Mouse (Mus musculus) splenic B cell, adult 2 months (primary cell): ENCODE results near the gene Zcchc17.

ENCODE experiments used
- DNase-seq: peaks from one replicate; pipeline ENCODE4 v3.0.0-alpha.2; 2011; ENCODE audit warnings: low read depth, low spot score
- H3K27me3 ChIP-seq: 2 replicates; pipeline ENCODE4 v1.6.1; 2012; ENCODE audit warnings: mild to moderate bottlenecking, low read length, moderate library complexity, mixed read lengths; ENCODE audit not compliant: control insufficient read depth, poor library complexity, insufficient read depth, severe bottlenecking
- H3K36me3 ChIP-seq: 2 replicates; pipeline ENCODE4 v1.6.1; 2012; ENCODE audit warnings: mild to moderate bottlenecking, low read length, moderate library complexity, mixed read lengths; ENCODE audit not compliant: control insufficient read depth, poor library complexity, insufficient read depth, severe bottlenecking

Gene Zcchc17

DNA sequence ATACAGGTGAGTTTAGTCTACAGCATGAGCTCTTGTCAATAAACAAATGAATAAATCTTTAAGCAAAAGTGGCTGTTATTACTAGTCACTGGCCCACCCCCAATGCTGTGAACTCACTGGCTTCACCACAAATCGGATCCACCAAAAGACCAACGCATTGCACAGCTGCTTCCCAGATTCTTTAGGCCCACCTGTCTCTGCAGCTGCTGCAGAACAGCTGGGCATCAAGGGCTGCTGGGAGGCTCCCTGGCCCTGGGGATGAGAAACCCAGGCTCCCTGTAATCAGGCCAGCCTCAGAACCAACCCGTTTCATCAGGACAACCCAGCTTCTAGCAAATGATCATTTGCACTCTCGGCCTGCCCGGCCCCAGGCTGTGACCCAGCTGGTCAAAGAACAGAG, 76.9 kb downstream of the Zcchc17 start:
- Histone ChIP-seq H3K36me3 (no peaks in the 10 kb centered on the region), H3K27me3 (no peaks in the 10 kb centered on the region)
- DNase-seq, result no peak

- no peak for DNase-seq
- no peaks in the 10 kb centered on the region for H3K27me3 ChIP-seq
- H3K36me3 ChIP-seq, result no peaks in the 10 kb centered on the region
These were observed 80.6 kb downstream of the Zcchc17 start, which contains the start of gene Serinc2 for GRCm38 (mm10) chr4:130279105-130279504. Serinc2 (minus strand) TSS chr4:130279205.

DNA sequence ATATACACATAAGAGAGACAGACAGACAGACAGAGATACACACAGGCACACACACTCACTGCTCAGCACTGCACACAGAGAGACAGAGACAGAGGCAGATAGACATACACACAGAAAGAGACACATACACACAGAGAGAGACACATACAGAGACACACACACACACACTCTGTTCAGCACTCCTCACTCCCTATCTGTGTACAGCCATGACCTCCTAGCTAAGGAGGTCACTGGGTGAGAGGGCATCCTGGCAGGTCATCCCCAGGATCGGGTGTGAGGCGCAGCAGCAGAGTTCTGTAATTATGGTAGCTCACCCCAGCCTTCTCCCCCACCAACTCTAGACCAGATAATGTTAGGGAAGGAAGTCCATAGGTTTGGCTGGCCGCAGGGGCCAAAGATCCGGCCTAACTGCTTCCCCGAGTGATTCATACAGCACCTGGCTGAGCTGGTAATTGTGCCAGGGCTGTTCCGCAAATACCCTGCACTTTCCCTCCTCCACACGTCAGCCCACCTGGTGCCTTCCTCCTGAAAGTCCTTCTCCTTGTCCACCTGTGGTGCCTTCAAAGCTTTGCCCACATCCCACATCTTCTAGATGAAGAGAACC, 83.1 kb downstream of the Zcchc17 start:
- no peaks in the 10 kb centered on the region for H3K27me3 ChIP-seq
- no peak for DNase-seq
- no peaks in the 10 kb centered on the region for H3K36me3 ChIP-seq

GRCm38 (mm10) chr4:130275823-130276105, 84.0 kb downstream of the Zcchc17 start:
- no peak for DNase-seq
- no peaks in the 10 kb centered on the region for H3K36me3 ChIP-seq
- no peaks in the 10 kb centered on the region for H3K27me3 ChIP-seq

- no peaks in the 10 kb centered on the region for H3K27me3 ChIP-seq
- no peak for DNase-seq
- no peaks in the 10 kb centered on the region for H3K36me3 ChIP-seq
These were observed 84.5 kb downstream of the Zcchc17 start for GRCm38 (mm10) chr4:130275016-130275822.

DNA sequence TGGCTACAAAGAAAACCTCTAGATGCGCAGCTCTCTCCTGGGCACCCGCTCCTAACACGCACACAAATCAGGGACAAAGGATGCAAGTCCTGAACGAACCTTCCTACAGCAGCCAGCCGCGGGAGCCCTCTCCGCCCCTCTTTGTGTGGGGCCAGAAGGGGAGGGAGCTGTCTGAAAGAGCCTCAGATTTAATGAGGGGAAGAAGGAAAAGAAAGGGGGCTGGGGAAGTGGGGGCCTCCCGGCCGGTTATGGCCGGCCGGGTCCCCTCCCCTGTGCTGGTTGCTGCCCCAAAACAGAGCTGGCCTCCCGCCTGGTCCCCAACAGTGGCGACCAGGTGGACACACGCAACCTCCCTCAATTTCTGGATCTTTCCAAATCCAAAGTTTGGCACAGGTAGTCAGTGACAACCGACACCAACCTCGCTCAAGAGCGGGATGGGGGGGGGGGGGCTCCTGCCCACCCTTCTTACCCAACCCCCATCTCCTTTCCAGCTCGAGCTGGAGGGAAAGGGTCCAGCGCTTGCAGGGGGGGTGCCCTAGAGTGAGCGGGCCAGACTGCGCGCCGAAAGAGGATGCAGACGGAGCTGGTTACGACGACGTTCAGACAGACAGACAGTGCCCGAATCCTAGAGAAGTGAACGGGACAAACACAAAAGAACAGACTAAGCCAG, 85.3 kb downstream of the Zcchc17 start:
- H3K36me3 ChIP-seq, result no peaks in the 10 kb centered on the region
- DNase-seq, result no peak
- H3K27me3 ChIP-seq, result no peaks in the 10 kb centered on the region

GRCm38 (mm10) chr4:130273698-130274345, 85.9 kb downstream of the Zcchc17 start:
- no peaks in the 10 kb centered on the region for H3K27me3 ChIP-seq
- DNase-seq, result no peak
- H3K36me3 ChIP-seq, result no peaks in the 10 kb centered on the region

DNA sequence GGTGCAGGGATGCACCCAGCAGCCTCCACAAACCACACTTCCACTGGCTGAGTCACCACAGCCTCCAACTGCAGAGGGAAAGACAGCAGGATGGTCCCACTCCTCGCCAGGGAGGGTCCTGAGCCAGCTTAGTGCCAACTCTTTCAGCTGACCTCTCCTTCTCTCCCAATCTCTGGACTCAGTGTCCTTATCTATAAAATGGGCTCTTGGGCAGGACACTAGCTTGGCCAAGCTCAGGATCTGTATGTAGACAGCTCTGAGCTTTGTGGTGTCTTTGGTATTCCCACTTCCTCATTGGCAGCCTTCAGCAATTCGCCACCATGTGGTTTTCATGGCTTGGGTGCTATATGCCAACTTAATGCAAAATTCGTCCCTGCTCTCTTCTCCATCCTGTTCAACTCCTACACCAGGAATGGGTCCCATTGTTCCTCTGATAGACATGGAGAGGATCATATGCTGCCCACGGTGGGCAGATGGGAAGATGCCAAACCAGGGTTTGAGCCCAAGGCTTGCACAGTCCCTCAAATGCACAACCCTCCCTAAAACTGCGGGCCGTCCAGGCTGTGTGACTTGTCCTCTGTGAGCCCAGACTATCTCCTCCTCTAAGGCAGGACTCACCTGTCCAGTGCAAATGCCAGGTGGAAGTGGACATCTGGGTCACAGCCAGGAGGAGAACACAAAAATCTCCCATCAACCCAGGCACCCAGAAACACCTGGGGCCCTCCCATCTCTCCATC, 89.0 kb downstream of the Zcchc17 start:
- no peak for DNase-seq
- H3K36me3 ChIP-seq, result no peaks in the 10 kb centered on the region
- H3K27me3 ChIP-seq, result no peaks in the 10 kb centered on the region

DNA sequence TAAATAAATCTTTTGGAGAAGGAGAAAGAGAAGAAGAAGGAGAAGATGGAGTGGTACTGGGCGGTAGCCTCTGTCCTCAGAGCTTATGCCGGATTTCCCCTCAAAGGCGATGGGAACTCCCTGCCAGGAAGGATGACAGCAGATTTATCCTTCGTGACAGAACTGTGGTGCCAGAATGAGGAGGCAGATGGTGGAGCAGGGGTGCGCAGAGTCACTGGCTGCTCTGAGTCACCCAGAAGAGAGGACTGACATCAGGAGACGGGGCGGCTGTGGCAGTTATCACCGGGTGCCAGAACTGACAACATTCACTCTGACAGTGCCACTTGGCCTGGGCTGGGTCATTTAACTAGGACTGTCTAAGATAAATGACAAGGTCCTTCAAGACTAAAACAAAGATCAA, 89.7 kb downstream of the Zcchc17 start:
- no peak for DNase-seq
- H3K36me3 ChIP-seq, result no peaks in the 10 kb centered on the region
- H3K27me3 ChIP-seq, result no peaks in the 10 kb centered on the region

DNA sequence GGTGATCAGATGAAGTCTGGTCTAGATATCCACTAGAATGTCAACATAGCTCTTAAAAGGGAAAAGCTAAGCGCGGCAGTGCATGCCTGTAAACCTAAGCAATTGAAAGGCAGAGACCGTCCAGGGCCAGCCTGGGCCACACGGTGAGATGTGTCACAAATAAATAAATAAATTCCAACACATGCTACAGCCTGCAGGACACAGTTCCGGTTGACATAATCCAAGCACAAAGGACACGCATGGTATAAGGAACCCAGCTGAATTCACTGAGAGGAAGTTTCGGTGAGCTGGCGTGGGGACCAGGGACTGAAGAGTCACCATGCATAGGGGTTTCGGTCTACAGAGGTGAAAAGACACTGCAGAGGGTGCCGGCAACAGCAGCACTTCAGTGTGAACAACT, 91.0 kb downstream of the Zcchc17 start:
- Histone ChIP-seq H3K27me3 (no peaks in the 10 kb centered on the region), H3K36me3 (no peaks in the 10 kb centered on the region)
- DNase-seq, result no peak

GRCm38 (mm10) chr4:130267069-130267468, 92.7 kb downstream of the Zcchc17 start:
- H3K27me3 ChIP-seq, result no peaks in the 10 kb centered on the region
- no peak for DNase-seq

DNA sequence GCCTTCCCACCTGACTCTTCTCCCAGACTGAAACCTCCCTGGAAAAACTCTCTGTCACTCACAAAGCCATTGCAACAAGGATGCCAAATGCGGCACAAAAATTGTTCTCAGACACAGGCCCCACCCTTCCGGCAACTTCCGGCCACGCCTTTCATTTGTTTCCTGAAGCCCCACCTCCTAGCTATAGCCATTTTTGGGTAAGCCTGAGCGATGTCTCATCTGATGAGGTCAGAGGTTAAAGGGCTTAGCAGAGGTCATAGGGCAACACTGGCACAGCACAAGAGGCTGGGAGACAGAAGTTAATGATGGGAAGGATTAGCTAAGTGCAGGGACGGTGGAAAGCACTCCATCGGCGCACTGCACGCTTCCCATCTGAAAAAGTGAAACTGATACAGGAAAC, 93.1 kb downstream of the Zcchc17 start:
- no peak for DNase-seq
- Histone ChIP-seq H3K36me3 (no peaks in the 10 kb centered on the region), H3K27me3 (no peaks in the 10 kb centered on the region)

More at GRCm38 (mm10) chr4:130267069-130267468, 92.7 kb downstream of the Zcchc17 start:
- H3K36me3 ChIP-seq, result no peaks in the 10 kb centered on the region
